Mouse (Mus musculus) liver, embryonic 11.5 days (tissue): ENCODE measurements at regions not wholly inside any gene's neighbourhood (a gene's known extent, or its start where the extent isn't known, plus 50 kb on each side); places are given as distances from the start of the nearest gene placed in this dataset.
"Not testable (repeated sequence)": the region's sequence is repeated elsewhere in the genome, so short reads cannot be mapped to it uniquely, and the experiment has no call there.

ENCODE experiments used
- ATAC-seq: fragments of 200-750 bp; cut with Nextera tagmentation; replicated peaks from 2 replicates; pipeline ENCODE4 v1.8.0; 2017; ENCODE audit warnings: moderate number of reproducible peaks, mild to moderate bottlenecking, moderate TSS enrichment, moderate library complexity; ENCODE audit not compliant: low FRiP score
- DNase-seq: peaks from one replicate; pipeline ENCODE4 v3.0.0-alpha.2; 2017; ENCODE audit warnings: low spot score
- H3K27ac ChIP-seq: fragments of 300-500 bp; sonication (generic); 2 replicates; pipeline ENCODE4 v1.5.1; 2014; ENCODE audit warnings: mild to moderate bottlenecking, low read depth, low read length, control low read depth
- H3K27me3 ChIP-seq: fragments of 300-500 bp; sonication (generic); replicated peaks from 2 replicates; pipeline ENCODE4 v1.6.1; 2014; ENCODE audit warnings: low read length, mixed read lengths; ENCODE audit not compliant: control insufficient read depth, insufficient read depth
- H3K36me3 ChIP-seq: fragments of 300-500 bp; sonication (generic); 2 replicates; pipeline ENCODE4 v1.6.1; 2014; ENCODE audit warnings: mild to moderate bottlenecking, low read length, moderate library complexity, mixed read lengths; ENCODE audit not compliant: control insufficient read depth, insufficient read depth
- H3K4me1 ChIP-seq: fragments of 300-500 bp; sonication (generic); replicated peaks from 2 replicates; pipeline ENCODE4 v1.6.1; 2014; ENCODE audit warnings: low read length, mixed read lengths; ENCODE audit not compliant: control insufficient read depth, insufficient read depth
- H3K4me2 ChIP-seq: fragments of 300-500 bp; sonication (generic); 2 replicates; pipeline ENCODE4 v1.6.1; 2014; ENCODE audit warnings: mild to moderate bottlenecking, control low read depth, moderate library complexity
- H3K4me3 ChIP-seq: fragments of 300-500 bp; sonication (generic); 2 replicates; pipeline ENCODE4 v1.5.1; 2014; ENCODE audit warnings: low read depth, low read length, control low read depth
- H3K9ac ChIP-seq: fragments of 300-500 bp; sonication (generic); 2 replicates; pipeline ENCODE4 v1.6.1; 2014; ENCODE audit warnings: low read depth, low read length, control low read depth
- H3K9me3 ChIP-seq: fragments of 300-500 bp; sonication (generic); 2 replicates; pipeline ENCODE4 v1.6.1; 2016; ENCODE audit warnings: low read length, inconsistent platforms, mixed read lengths; ENCODE audit not compliant: control insufficient read depth
- WGBS: fragments of 180-500 bp; shearing (Covaris S2); extraction: QIAGEN DNeasy Blood & Tissue Kit; methylation state at CpG from one replicate; pipeline ENCODE4 v1.1.7; 2014; 5-methylcytosine and 5-hydroxymethylcytosine counted together

GRCm38 (mm10) chr3:6004423-6004822, 253.8 kb downstream of the Gm8797 start:
- WGBS, result 83% methylated on average over 1 of the region's 1 CpGs
- no peak overlapping the region for H3K9ac ChIP-seq

GRCm38 (mm10) chr3:6018749-6019148, 268.1 kb downstream of the Gm8797 start:
- Histone ChIP-seq H3K36me3 (no peaks in the 10 kb centered on the region), H3K9ac (no peak overlapping the region), H3K27ac (no peak overlapping the region), H3K9me3 (no peaks in the 10 kb centered on the region), H3K4me3 (no peak overlapping the region), H3K4me1 (no peaks in the 10 kb centered on the region), H3K27me3 (no peaks in the 10 kb centered on the region), H3K4me2 (no peak overlapping the region)
- 78% methylated on average over 1 of the region's 1 CpGs for WGBS
- ATAC-seq, result no peak
- no peak for DNase-seq

More at GRCm38 (mm10) chr3:6004423-6004822, 253.8 kb downstream of the Gm8797 start:
- no peak overlapping the region for H3K27ac ChIP-seq
- no peak for ATAC-seq
- H3K4me2 ChIP-seq, result no peak overlapping the region
- H3K4me3 ChIP-seq, result no peak overlapping the region
- no peaks in the 10 kb centered on the region for H3K4me1 ChIP-seq
- no peaks in the 10 kb centered on the region for H3K36me3 ChIP-seq
- H3K9me3 ChIP-seq, result no peaks in the 10 kb centered on the region
- H3K27me3 ChIP-seq, result no peaks in the 10 kb centered on the region
- no peak for DNase-seq

- not testable (repeated sequence) for H3K27me3 ChIP-seq, DNase-seq, H3K27ac ChIP-seq, H3K9me3 ChIP-seq, H3K36me3 ChIP-seq, H3K4me3 ChIP-seq, ATAC-seq, H3K4me1 ChIP-seq, H3K9ac ChIP-seq, H3K4me2 ChIP-seq
- WGBS, result 65% methylated on average over 3 of the region's 3 CpGs
These were observed 290.7 kb downstream of the Gm8797 start for GRCm38 (mm10) chr3:6041325-6041724.

- Histone ChIP-seq H3K4me1 (no peaks in the 10 kb centered on the region), H3K27ac (no peak overlapping the region), H3K9ac (no peak overlapping the region), H3K4me2 (no peak overlapping the region), H3K36me3 (no peaks in the 10 kb centered on the region), H3K9me3 (peaks cover 5% of the 10 kb centered on the region), H3K27me3 (no peaks in the 10 kb centered on the region), H3K4me3 (no peak overlapping the region)
- no peak for ATAC-seq
- no peak for DNase-seq
- 84% methylated on average over 4 of the region's 4 CpGs for WGBS
These were observed 299.0 kb downstream of the Gm8797 start for GRCm38 (mm10) chr3:6049472-6050045.

- WGBS, result 78% methylated on average over 2 of the region's 2 CpGs
- Histone ChIP-seq H3K27me3 (no peaks in the 10 kb centered on the region), H3K4me1 (no peaks in the 10 kb centered on the region), H3K27ac (no peak overlapping the region), H3K4me2 (no peak overlapping the region), H3K9me3 (peaks cover 5% of the 10 kb centered on the region), H3K36me3 (no peaks in the 10 kb centered on the region), H3K4me3 (no peak overlapping the region), H3K9ac (no peak overlapping the region)
- no peak for DNase-seq
- ATAC-seq, result no peak
These were observed 301.3 kb downstream of the Gm8797 start for GRCm38 (mm10) chr3:6051901-6052300.

- no peak overlapping the region for H3K9ac ChIP-seq
- ATAC-seq, result no peak
- no peak overlapping the region for H3K4me3 ChIP-seq
- no peaks in the 10 kb centered on the region for H3K9me3 ChIP-seq
- DNase-seq, result no peak
- no peaks in the 10 kb centered on the region for H3K27me3 ChIP-seq
- H3K27ac ChIP-seq, result no peak overlapping the region
- no peaks in the 10 kb centered on the region for H3K36me3 ChIP-seq
- WGBS, result 59% methylated on average over 1 of the region's 1 CpGs
- no peak overlapping the region for H3K4me2 ChIP-seq
- no peaks in the 10 kb centered on the region for H3K4me1 ChIP-seq
These were observed 333.2 kb downstream of the Gm8797 start for GRCm38 (mm10) chr3:6083855-6084254.

- Histone ChIP-seq H3K4me3 (no peak overlapping the region), H3K27me3 (no peaks in the 10 kb centered on the region), H3K9ac (no peak overlapping the region), H3K4me2 (no peak overlapping the region), H3K9me3 (no peaks in the 10 kb centered on the region; the same call in 1 of the 2 replicates), H3K36me3 (no peaks in the 10 kb centered on the region), H3K27ac (no peak overlapping the region), H3K4me1 (no peaks in the 10 kb centered on the region)
- 71% methylated on average over 9 of the region's 9 CpGs for WGBS
- no peak for ATAC-seq
- no peak for DNase-seq
These were observed 336.7 kb downstream of the Gm8797 start for GRCm38 (mm10) chr3:6087267-6087666.

- Histone ChIP-seq H3K36me3 (no peaks in the 10 kb centered on the region), H3K4me2 (no peak overlapping the region), H3K27me3 (no peaks in the 10 kb centered on the region), H3K27ac (no peak overlapping the region), H3K9ac (no peak overlapping the region), H3K9me3 (no peaks in the 10 kb centered on the region; the same call in 1 of the 2 replicates), H3K4me1 (no peaks in the 10 kb centered on the region), H3K4me3 (no peak overlapping the region)
- WGBS, result 70% methylated on average over 2 of the region's 2 CpGs
- ATAC-seq, result no peak
- no peak for DNase-seq
These were observed 343.3 kb downstream of the Gm8797 start for GRCm38 (mm10) chr3:6093931-6094330.

- ATAC-seq, H3K36me3 ChIP-seq, DNase-seq, H3K4me3 ChIP-seq, H3K4me2 ChIP-seq, H3K9me3 ChIP-seq, H3K27me3 ChIP-seq, H3K9ac ChIP-seq, H3K4me1 ChIP-seq, H3K27ac ChIP-seq: not testable (repeated sequence)
These were observed 343.8 kb downstream of the Gm8797 start for GRCm38 (mm10) chr3:6094410-6094809.
